ENCODE assay signal across 28 mouse cellular contexts in genomic region chr14:10213216-10213615, GRCm38 (mm10).
A peak's percentile ranks its signal among the peaks of the same experiment; 100 is the strongest.
DNase-seq lines count a peak whose midpoint lies in the region; ATAC-seq and TF ChIP-seq lines count a peak whose summit lies in the region.
"Had no signal": no experiment of that assay in that cellular context is flagged by ENCODE, and none has a peak within 500 bp of the region (broad histone marks: within the 10 kb centered on the region; RNA-seq: fewer than 3 reads in every experiment).

No protein-coding gene starts in this region.

- ATAC-seq in hindbrain, embryonic 14.5 days (ENCODE audit: low FRiP score): 0 out of 2 replicates have a peak, but pooled peaks have one; percentile 37
- no peak; the same call in 1 of the 2 replicates for ATAC-seq in kidney, postnatal 0 days (replicated peaks; ENCODE audit: low FRiP score, low read depth)
- ATAC-seq in neural tube, embryonic 11.5 days (ENCODE audit: insufficient read depth, low FRiP score, low TSS enrichment): peak; percentile 76
- ATAC-seq in neural tube, embryonic 15.5 days (ENCODE audit: low FRiP score): peak; percentile 76
- ATAC-seq: activated CD4-positive, CD25-positive, alpha-beta regulatory T cell, adult 4 months; forebrain, postnatal 0 days; intestine, postnatal 0 days; liver, embryonic 12.5 days; midbrain, embryonic 15.5 days had no signal

- no peak for DNase-seq in hindbrain, embryonic 14.5 days (ENCODE audit: low spot score)
- no peak for DNase-seq in hindbrain, embryonic 10.5 days (ENCODE audit: low spot score)
- peak; percentile 72 for DNase-seq in kidney, postnatal 0 days (ENCODE audit: low spot score)
- no peak for DNase-seq in kidney, adult 2 months
- peak; percentile 45 for DNase-seq in neural tube, embryonic 11.5 days (ENCODE audit: low spot score)
- no peak for DNase-seq in neural tube, embryonic 10.5 days (ENCODE audit: extremely low spot score, low spot score)
- DNase-seq in urinary bladder, postnatal 36 days (ENCODE audit: low spot score in 2 of 2): no peak
- DNase-seq: adrenal gland, adult 8-10 months; cerebellum, adult 2 months; cerebellum, postnatal 36 days; forebrain, postnatal 0 days; gastrocnemius, postnatal 25 days; heart, adult 18-20 months; layer of hippocampus, adult 9-11 months; lung, adult 18-20 months; lung, postnatal 14 days; retina, postnatal 1 day; right cerebral cortex, postnatal 4 days; thymus, postnatal 25 days had no signal

- H3K4me3 ChIP-seq in hindbrain, embryonic 14.5 days (replicated peaks; ENCODE audit: low read length): no peak overlapping the region
- no peak overlapping the region for H3K4me3 ChIP-seq in hindbrain, embryonic 10.5 days
- no peak overlapping the region for H3K4me3 ChIP-seq in kidney, postnatal 0 days (replicated peaks; ENCODE audit: low read depth, low read length)
- no peak overlapping the region for H3K4me3 ChIP-seq in kidney, adult 2 months (ENCODE audit: insufficient read depth, low read depth, low read length)
- no peak overlapping the region for H3K4me3 ChIP-seq in neural tube, embryonic 11.5 days (ENCODE audit: low read depth, low read length)
- no peak overlapping the region for H3K4me3 ChIP-seq in neural tube, embryonic 15.5 days (replicated peaks)
- H3K4me3 ChIP-seq: embryonic facial prominence, embryonic 12.5 days; heart, embryonic 13.5 days; limb, embryonic 13.5 days; liver, embryonic 12.5 days; midbrain, embryonic 15.5 days; myocyte had no signal

- TF ChIP-seq POLR2A in kidney, adult 2 months (IDR thresholded peaks at IDR 0.05; ENCODE audit: low read depth, low read length): no peak

- no peak overlapping the region for H3K9ac ChIP-seq in hindbrain, embryonic 14.5 days
- H3K9ac ChIP-seq in kidney, postnatal 0 days (ENCODE audit: low read depth, low read length): no peak overlapping the region
- H3K9ac ChIP-seq in neural tube, embryonic 11.5 days (ENCODE audit: low read length): no peak overlapping the region
- H3K9ac ChIP-seq in neural tube, embryonic 15.5 days (replicated peaks): no peak overlapping the region
- H3K9ac ChIP-seq: embryonic facial prominence, embryonic 12.5 days; forebrain, postnatal 0 days; heart, embryonic 13.5 days; limb, embryonic 13.5 days; liver, embryonic 12.5 days; midbrain, embryonic 15.5 days had no signal

- no peaks in the 10 kb centered on the region for H3K36me3 ChIP-seq in hindbrain, embryonic 14.5 days (replicated peaks; ENCODE audit: control insufficient read depth, insufficient read depth)
- H3K36me3 ChIP-seq in hindbrain, embryonic 10.5 days: no peaks in the 10 kb centered on the region
- H3K36me3 ChIP-seq in kidney, postnatal 0 days (ENCODE audit: insufficient read depth, low read length): no peaks in the 10 kb centered on the region
- H3K36me3 ChIP-seq in kidney, adult 2 months (ENCODE audit: control insufficient read depth, insufficient read depth, low read length): no peaks in the 10 kb centered on the region
- no peaks in the 10 kb centered on the region for H3K36me3 ChIP-seq in neural tube, embryonic 11.5 days (ENCODE audit: control insufficient read depth, insufficient read depth, low read length)
- H3K36me3 ChIP-seq in neural tube, embryonic 15.5 days: no peaks in the 10 kb centered on the region
- H3K36me3 ChIP-seq: embryonic facial prominence, embryonic 12.5 days; heart, embryonic 13.5 days; limb, embryonic 13.5 days; liver, embryonic 12.5 days; midbrain, embryonic 15.5 days had no signal

- H3K4me1 ChIP-seq in hindbrain, embryonic 14.5 days (replicated peaks; ENCODE audit: control insufficient read depth, insufficient read depth, low read length): no peaks in the 10 kb centered on the region
- H3K4me1 ChIP-seq in hindbrain, embryonic 10.5 days (replicated peaks): 0 out of 2 replicates have a peak, but pooled peaks cover 3% of the 10 kb centered on the region
- H3K4me1 ChIP-seq in kidney, postnatal 0 days (replicated peaks; ENCODE audit: insufficient read depth, low read length): no peaks in the 10 kb centered on the region
- no peaks in the 10 kb centered on the region for H3K4me1 ChIP-seq in kidney, adult 2 months (ENCODE audit: control insufficient read depth, insufficient read depth, low read length)
- no peaks in the 10 kb centered on the region for H3K4me1 ChIP-seq in neural tube, embryonic 11.5 days (ENCODE audit: control insufficient read depth, insufficient read depth, low read length)
- peaks cover 8% of the 10 kb centered on the region; the same call in 1 of the 2 replicates for H3K4me1 ChIP-seq in neural tube, embryonic 15.5 days
- H3K4me1 ChIP-seq: embryonic facial prominence, embryonic 12.5 days; heart, embryonic 13.5 days; liver, embryonic 12.5 days; midbrain, embryonic 15.5 days had no signal

- H3K27me3 ChIP-seq in hindbrain, embryonic 14.5 days (ENCODE audit: control insufficient read depth, insufficient read depth, low read length): no peaks in the 10 kb centered on the region
- H3K27me3 ChIP-seq in hindbrain, embryonic 10.5 days (ENCODE audit: insufficient read depth, poor library complexity, severe bottlenecking): no peaks in the 10 kb centered on the region
- H3K27me3 ChIP-seq in kidney, postnatal 0 days (ENCODE audit: insufficient read depth, low read length): no peaks in the 10 kb centered on the region
- H3K27me3 ChIP-seq in kidney, adult 2 months (replicated peaks; ENCODE audit: control insufficient read depth, insufficient read depth, low read length): no peaks in the 10 kb centered on the region
- no peaks in the 10 kb centered on the region for H3K27me3 ChIP-seq in neural tube, embryonic 11.5 days (ENCODE audit: control insufficient read depth, insufficient read depth, low read length)
- H3K27me3 ChIP-seq in neural tube, embryonic 15.5 days (replicated peaks): no peaks in the 10 kb centered on the region
- H3K27me3 ChIP-seq: embryonic facial prominence, embryonic 12.5 days; heart, embryonic 13.5 days; limb, embryonic 13.5 days; liver, embryonic 12.5 days; midbrain, embryonic 15.5 days had no signal

- no peaks in the 10 kb centered on the region for H3K9me3 ChIP-seq in hindbrain, embryonic 14.5 days (ENCODE audit: control insufficient read depth, low read length)
- H3K9me3 ChIP-seq in hindbrain, embryonic 10.5 days: no peaks in the 10 kb centered on the region
- H3K9me3 ChIP-seq in kidney, postnatal 0 days (replicated peaks; ENCODE audit: low read length): no peaks in the 10 kb centered on the region
- H3K9me3 ChIP-seq in neural tube, embryonic 11.5 days (ENCODE audit: control insufficient read depth, low read length): no peaks in the 10 kb centered on the region
- H3K9me3 ChIP-seq in neural tube, embryonic 15.5 days (replicated peaks): no peaks in the 10 kb centered on the region
- H3K9me3 ChIP-seq: embryonic facial prominence, embryonic 12.5 days; heart, embryonic 13.5 days; limb, embryonic 13.5 days; liver, embryonic 12.5 days; midbrain, embryonic 15.5 days had no signal

- WGBS in hindbrain, embryonic 14.5 days: 29% methylated on average over 4 of the region's 4 CpGs
- 53% methylated on average over 4 of the region's 4 CpGs for WGBS in hindbrain, embryonic 10.5 days
- WGBS in kidney, postnatal 0 days: 16% methylated on average over 4 of the region's 4 CpGs
- 33% methylated on average over 4 of the region's 4 CpGs for WGBS in kidney, adult 2 months
- WGBS in neural tube, embryonic 11.5 days: 5% methylated on average over 4 of the region's 4 CpGs
- 7% methylated on average over 4 of the region's 4 CpGs for WGBS in neural tube, embryonic 15.5 days

- H3K27ac ChIP-seq in hindbrain, embryonic 14.5 days: no peak overlapping the region
- H3K27ac ChIP-seq in hindbrain, embryonic 10.5 days: no peak overlapping the region
- no peak overlapping the region for H3K27ac ChIP-seq in kidney, postnatal 0 days
- no peak overlapping the region for H3K27ac ChIP-seq in kidney, adult 2 months (ENCODE audit: insufficient read depth, low read depth, low read length)
- H3K27ac ChIP-seq in neural tube, embryonic 11.5 days (ENCODE audit: low read depth, low read length): no peak overlapping the region
- no peak overlapping the region for H3K27ac ChIP-seq in neural tube, embryonic 15.5 days (replicated peaks)
- H3K27ac ChIP-seq: embryonic facial prominence, embryonic 12.5 days; heart, embryonic 13.5 days; limb, embryonic 13.5 days; liver, embryonic 12.5 days; midbrain, embryonic 15.5 days had no signal

- no peak overlapping the region for H3K4me2 ChIP-seq in hindbrain, embryonic 14.5 days (replicated peaks)
- H3K4me2 ChIP-seq in kidney, postnatal 0 days (ENCODE audit: low read length): no peak overlapping the region
- H3K4me2 ChIP-seq in neural tube, embryonic 11.5 days (ENCODE audit: low read depth): no peak overlapping the region
- peak overlapping the region; percentile 9; the same call in 1 of the 2 replicates for H3K4me2 ChIP-seq in neural tube, embryonic 15.5 days
- H3K4me2 ChIP-seq: embryonic facial prominence, embryonic 12.5 days; heart, embryonic 13.5 days; limb, embryonic 13.5 days; liver, embryonic 12.5 days; midbrain, embryonic 15.5 days had no signal

- no peak for TF ChIP-seq CTCF in kidney, postnatal 0 days (IDR thresholded peaks at IDR 0.05; ENCODE audit: low read depth)
- TF ChIP-seq CTCF in kidney, adult 2 months (conservative IDR thresholded peaks at IDR 0.05; ENCODE audit: insufficient read depth, insufficient read length, low read depth, low read length): no peak

Comparison
In these comparisons a context has a peak if more than half of its experiments do, and no peak if none do; other contexts are left out.
1. DNase-seq: peak in kidney, postnatal 0 days (single experiment) and neural tube, embryonic 11.5 days (single experiment); none in hindbrain, embryonic 14.5 days (single experiment), hindbrain, embryonic 10.5 days (single experiment), kidney, adult 2 months (single experiment), neural tube, embryonic 10.5 days (single experiment) and urinary bladder, postnatal 36 days (0 of 2).